Mouse (Mus musculus): ENCODE results near the gene Auts2. TPM values are rescaled to one million over a fixed set of nuclear protein-coding genes. Genes with fewer than 3 reads are reported as not detected.

Gene Auts2
- polyA plus RNA-seq, 1 experiment from 2014 or later, result 4.9 TPM

DNA sequence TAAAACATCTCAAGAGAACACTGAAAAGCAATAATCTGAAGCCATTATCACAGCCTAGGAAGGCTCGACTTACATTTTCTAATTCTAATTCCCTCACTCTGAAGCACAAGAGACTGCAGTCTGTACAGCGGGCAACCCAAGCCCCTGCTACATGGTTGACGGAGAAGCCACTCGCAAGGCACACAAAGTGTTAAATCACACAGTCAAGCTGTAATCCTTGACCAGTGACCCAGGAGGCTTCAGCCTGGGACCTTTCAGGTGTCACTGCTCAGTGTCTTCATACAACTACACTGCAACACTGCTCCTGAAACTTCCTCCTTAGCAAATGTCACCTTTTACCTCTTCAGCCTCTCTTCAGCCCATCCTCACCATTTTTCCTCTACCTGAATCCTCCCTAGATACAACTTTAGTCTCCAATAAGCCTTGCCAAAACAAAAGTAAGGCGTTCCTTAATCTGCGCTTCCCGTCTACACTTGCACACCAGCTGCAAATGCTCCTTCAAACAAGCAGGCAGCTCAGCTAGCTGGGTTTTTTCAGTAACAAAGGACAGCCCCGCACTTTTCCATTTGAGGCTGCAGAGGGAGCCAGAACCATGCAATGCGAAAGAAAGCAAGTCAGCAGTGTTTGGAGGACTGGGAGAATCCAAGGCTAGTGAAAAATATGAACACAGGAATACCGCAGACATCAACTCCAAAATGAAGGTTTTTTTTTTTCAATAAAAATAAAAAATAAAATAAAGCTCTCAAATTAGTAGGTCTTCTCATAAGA is 311.7 kb downstream of the Auts2 start:
- ATAC-seq, result no peak
- no peak overlapping the region for H3K9ac ChIP-seq (ENCODE audit: low read depth, low read length)
- no peak overlapping the region for H3K4me3 ChIP-seq (ENCODE audit: low read depth, low read length)
- no peak overlapping the region for H3K27ac ChIP-seq (ENCODE audit: low read depth, low read length)
- TF ChIP-seq CTCF (IDR thresholded peaks at IDR 0.05; ENCODE audit: low read depth), result peak; percentile 95
- H3K27me3 ChIP-seq (replicated peaks; ENCODE audit: control insufficient read depth, insufficient read depth, low read length), result no peaks in the 10 kb centered on the region
- no peak overlapping the region for H3K4me2 ChIP-seq (replicated peaks; ENCODE audit: low read depth)
- H3K36me3 ChIP-seq (ENCODE audit: control insufficient read depth, insufficient read depth), result no peaks in the 10 kb centered on the region
- 45% methylated on average over 10 of the region's 10 CpGs for WGBS
- H3K9me3 ChIP-seq (ENCODE audit: control insufficient read depth), result no peaks in the 10 kb centered on the region
- peaks cover 3% of the 10 kb centered on the region for H3K4me1 ChIP-seq (replicated peaks; ENCODE audit: control insufficient read depth, insufficient read depth, low read length)

DNA sequence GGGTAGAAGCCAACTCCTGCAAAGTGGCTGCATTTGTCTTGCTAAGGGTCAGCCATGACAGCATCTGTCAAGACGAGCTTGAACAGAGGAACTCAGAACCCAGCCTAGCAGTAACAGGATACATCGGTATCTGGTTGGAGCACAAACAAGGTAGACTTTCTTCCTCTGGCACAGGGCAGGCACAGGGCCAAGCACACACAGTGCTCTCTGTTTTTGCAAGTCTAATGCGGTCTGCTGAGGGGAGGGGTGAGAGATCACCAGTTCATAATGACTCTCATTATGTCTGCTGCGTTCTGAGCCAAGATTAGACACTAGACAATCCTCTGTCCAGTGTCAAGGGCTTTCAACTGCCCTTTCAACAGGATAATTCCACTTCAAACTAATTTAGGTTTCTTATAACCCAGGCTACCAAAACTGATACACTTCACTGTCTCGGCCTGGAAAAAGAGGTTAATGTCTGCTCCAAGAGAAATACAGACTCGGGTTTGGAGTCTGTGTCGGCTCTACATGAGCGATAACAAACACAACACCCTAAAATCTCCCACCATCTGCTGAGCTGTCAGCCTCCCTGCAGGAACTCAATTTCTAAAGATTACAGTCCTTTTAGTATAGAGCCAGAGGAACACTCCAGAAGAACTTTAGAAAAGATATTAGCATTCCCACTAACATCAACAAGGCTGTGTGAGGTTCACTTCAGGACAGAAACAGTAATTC is 313.3 kb downstream of the Auts2 start:
- H3K4me3 ChIP-seq (ENCODE audit: low read depth, low read length), result no peak overlapping the region
- peaks cover 3% of the 10 kb centered on the region for H3K4me1 ChIP-seq (replicated peaks; ENCODE audit: control insufficient read depth, insufficient read depth, low read length)
- H3K9me3 ChIP-seq (ENCODE audit: control insufficient read depth), result no peaks in the 10 kb centered on the region
- 39% methylated on average over 8 of the region's 8 CpGs for WGBS
- H3K36me3 ChIP-seq (ENCODE audit: control insufficient read depth, insufficient read depth), result no peaks in the 10 kb centered on the region
- no peak overlapping the region for H3K4me2 ChIP-seq (replicated peaks; ENCODE audit: low read depth)
- H3K27ac ChIP-seq (ENCODE audit: low read depth, low read length), result no peak overlapping the region
- no peak for ATAC-seq
- H3K9ac ChIP-seq (ENCODE audit: low read depth, low read length), result no peak overlapping the region
- no peaks in the 10 kb centered on the region for H3K27me3 ChIP-seq (replicated peaks; ENCODE audit: control insufficient read depth, insufficient read depth, low read length)
- no peak for TF ChIP-seq CTCF (IDR thresholded peaks at IDR 0.05; ENCODE audit: low read depth)

DNA sequence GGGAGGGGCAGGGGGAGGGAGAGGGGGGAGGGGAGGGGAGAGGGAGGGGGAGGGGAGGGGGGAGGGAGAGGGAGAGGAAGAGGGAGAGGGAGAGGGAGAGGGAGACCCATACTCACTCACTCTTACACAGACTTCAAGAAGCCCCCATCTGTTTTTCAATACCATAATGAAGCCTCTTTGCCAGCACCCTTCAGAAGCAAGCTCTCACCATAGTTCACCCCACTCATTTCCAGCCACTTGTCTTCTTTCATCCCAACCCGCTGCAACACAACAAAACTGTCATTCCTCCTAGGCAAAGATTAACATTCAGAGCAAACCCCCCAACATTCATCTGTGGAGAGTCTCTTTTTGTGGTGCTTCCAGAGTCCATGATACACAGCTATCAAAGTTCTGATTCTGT is 314.1 kb downstream of the Auts2 start:
- H3K9ac ChIP-seq (ENCODE audit: low read depth, low read length), result no peak overlapping the region
- H3K27ac ChIP-seq (ENCODE audit: low read depth, low read length), result no peak overlapping the region
- H3K4me1 ChIP-seq (replicated peaks; ENCODE audit: control insufficient read depth, insufficient read depth, low read length), result peaks cover 3% of the 10 kb centered on the region
- H3K36me3 ChIP-seq (ENCODE audit: control insufficient read depth, insufficient read depth), result no peaks in the 10 kb centered on the region
- no peaks in the 10 kb centered on the region for H3K9me3 ChIP-seq (ENCODE audit: control insufficient read depth)
- H3K4me3 ChIP-seq (ENCODE audit: low read depth, low read length), result no peak overlapping the region
- H3K27me3 ChIP-seq (replicated peaks; ENCODE audit: control insufficient read depth, insufficient read depth, low read length), result no peaks in the 10 kb centered on the region
- H3K4me2 ChIP-seq (replicated peaks; ENCODE audit: low read depth), result no peak overlapping the region
- TF ChIP-seq CTCF (IDR thresholded peaks at IDR 0.05; ENCODE audit: low read depth), result no peak
- ATAC-seq, result no peak
- WGBS, result 70% methylated on average over 1 of the region's 1 CpGs

DNA sequence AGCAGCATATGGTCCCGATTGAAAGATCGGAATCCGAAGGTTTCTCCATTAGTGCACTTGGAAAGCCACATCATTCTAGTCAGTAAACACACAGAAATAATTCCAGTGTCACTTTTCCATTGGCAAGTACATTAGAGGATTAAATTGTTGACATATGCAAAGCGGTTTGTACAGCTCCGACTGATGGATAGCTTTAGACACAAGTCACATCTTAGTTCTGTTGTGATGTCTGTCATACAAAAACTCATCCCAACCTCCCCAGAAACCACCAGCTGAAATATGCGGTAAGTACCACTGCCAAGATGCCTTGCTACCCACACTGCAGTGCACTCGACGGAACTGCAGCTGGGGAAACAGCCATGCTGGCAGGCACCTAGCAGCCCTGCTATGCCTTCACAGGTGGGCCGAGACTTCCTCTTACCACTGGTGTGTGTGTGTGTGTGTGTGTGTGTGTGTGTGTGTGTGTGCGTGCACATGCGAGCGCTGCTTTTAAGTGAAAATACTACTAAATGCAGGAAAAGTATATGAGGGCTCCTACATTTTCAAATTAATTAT is 322.7 kb downstream of the Auts2 start:
- no peak for ATAC-seq
- H3K36me3 ChIP-seq (ENCODE audit: control insufficient read depth, insufficient read depth), result no peaks in the 10 kb centered on the region
- H3K4me3 ChIP-seq (ENCODE audit: low read depth, low read length), result no peak overlapping the region
- H3K9ac ChIP-seq (ENCODE audit: low read depth, low read length), result no peak overlapping the region
- H3K4me2 ChIP-seq (replicated peaks; ENCODE audit: low read depth), result no peak overlapping the region
- TF ChIP-seq CTCF (IDR thresholded peaks at IDR 0.05; ENCODE audit: low read depth), result no peak
- H3K27ac ChIP-seq (ENCODE audit: low read depth, low read length), result no peak overlapping the region
- H3K4me1 ChIP-seq (replicated peaks; ENCODE audit: control insufficient read depth, insufficient read depth, low read length), result no peaks in the 10 kb centered on the region
- H3K9me3 ChIP-seq (ENCODE audit: control insufficient read depth), result no peaks in the 10 kb centered on the region
- WGBS, result 89% methylated on average over 12 of the region's 12 CpGs
- no peaks in the 10 kb centered on the region for H3K27me3 ChIP-seq (replicated peaks; ENCODE audit: control insufficient read depth, insufficient read depth, low read length)

DNA sequence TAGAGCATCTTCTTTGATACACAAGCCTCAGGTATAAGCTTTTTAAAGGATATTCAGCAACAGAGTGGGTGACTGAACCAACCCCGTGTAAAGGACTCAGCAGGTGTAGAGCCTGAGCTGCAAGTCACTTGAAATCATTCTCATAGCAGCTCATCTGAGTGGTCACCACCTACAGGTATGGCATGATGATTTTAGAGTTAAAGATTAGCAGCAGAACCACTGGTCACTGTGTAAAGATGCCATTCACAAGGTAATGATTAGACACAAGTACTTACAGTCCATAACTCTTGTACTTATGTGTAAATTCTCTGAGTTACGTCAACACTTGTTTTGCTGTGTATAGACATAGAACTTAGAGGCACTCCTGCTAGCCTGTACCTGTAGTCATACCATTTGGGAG is 327.0 kb downstream of the Auts2 start:
- Histone ChIP-seq H3K27me3 (replicated peaks; ENCODE audit: control insufficient read depth, insufficient read depth, low read length) (no peaks in the 10 kb centered on the region), H3K27ac (ENCODE audit: low read depth, low read length) (no peak overlapping the region), H3K4me2 (replicated peaks; ENCODE audit: low read depth) (no peak overlapping the region), H3K4me3 (ENCODE audit: low read depth, low read length) (no peak overlapping the region), H3K36me3 (ENCODE audit: control insufficient read depth, insufficient read depth) (no peaks in the 10 kb centered on the region), H3K9me3 (ENCODE audit: control insufficient read depth) (no peaks in the 10 kb centered on the region), H3K4me1 (replicated peaks; ENCODE audit: control insufficient read depth, insufficient read depth, low read length) (no peaks in the 10 kb centered on the region), H3K9ac (ENCODE audit: low read depth, low read length) (no peak overlapping the region)
- ATAC-seq, result no peak
- WGBS, result 78% methylated on average over 2 of the region's 2 CpGs
- TF ChIP-seq CTCF (IDR thresholded peaks at IDR 0.05; ENCODE audit: low read depth), result no peak

DNA sequence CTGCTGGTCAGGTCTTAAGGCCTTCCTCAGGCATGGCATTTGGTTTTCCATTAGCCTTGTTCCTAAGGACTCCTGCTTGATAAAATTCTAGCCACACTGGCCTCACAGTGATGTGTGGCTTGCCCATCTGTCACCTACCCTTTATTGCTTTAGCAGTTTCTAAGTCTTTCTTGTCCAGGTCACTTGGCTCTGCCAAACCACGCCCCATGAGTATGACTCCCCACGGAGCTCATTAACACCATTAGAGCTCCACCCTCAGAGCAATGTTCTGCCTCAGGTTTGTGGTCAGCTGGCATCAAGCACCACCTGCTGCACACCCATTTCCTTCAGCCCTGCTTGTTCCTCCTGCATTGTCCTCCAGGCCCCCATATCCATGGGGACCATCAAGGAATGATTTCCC is 330.7 kb downstream of the Auts2 start:
- Histone ChIP-seq H3K4me3 (ENCODE audit: low read depth, low read length) (no peak overlapping the region), H3K27ac (ENCODE audit: low read depth, low read length) (no peak overlapping the region), H3K9ac (ENCODE audit: low read depth, low read length) (no peak overlapping the region), H3K27me3 (replicated peaks; ENCODE audit: control insufficient read depth, insufficient read depth, low read length) (no peaks in the 10 kb centered on the region), H3K4me2 (replicated peaks; ENCODE audit: low read depth) (no peak overlapping the region), H3K9me3 (ENCODE audit: control insufficient read depth) (no peaks in the 10 kb centered on the region), H3K4me1 (replicated peaks; ENCODE audit: control insufficient read depth, insufficient read depth, low read length) (no peaks in the 10 kb centered on the region), H3K36me3 (ENCODE audit: control insufficient read depth, insufficient read depth) (no peaks in the 10 kb centered on the region)
- TF ChIP-seq CTCF (IDR thresholded peaks at IDR 0.05; ENCODE audit: low read depth), result no peak
- no peak for ATAC-seq
- 50% methylated on average over 2 of the region's 2 CpGs for WGBS
